Mouse (Mus musculus): ENCODE measurements at regions not wholly inside any gene's neighbourhood (a gene's known extent, or its start where the extent isn't known, plus 50 kb on each side); places are given as distances from the start of the nearest gene placed in this dataset.
A peak's percentile ranks its signal among the peaks of the same experiment; 100 is the strongest.

DNA sequence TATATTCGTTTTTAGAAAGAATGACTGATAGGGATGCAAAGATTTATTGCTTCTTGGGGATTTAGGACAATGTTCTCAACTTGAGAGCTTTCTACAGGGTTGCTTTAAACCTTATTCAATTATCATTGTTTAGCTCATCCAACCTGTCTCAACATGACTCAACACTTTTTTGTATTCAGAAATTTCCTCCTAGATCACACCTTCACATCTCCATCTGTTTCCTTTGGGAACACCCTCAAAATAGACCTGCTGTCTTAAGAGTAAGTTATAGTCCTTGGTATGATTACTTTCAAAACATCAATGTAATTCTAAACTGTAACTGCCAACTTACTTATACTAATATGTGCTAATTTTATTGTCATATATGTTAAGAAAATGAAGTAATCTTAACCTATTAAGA is 114.8 kb upstream of the Olfm3 start:
- H3K27ac ChIP-seq, result no peak overlapping the region
- 57% methylated on average over 1 of the region's 1 CpGs for WGBS
- H3K9ac ChIP-seq (replicated peaks), result no peak overlapping the region
- no peaks in the 10 kb centered on the region for H3K36me3 ChIP-seq
- no peaks in the 10 kb centered on the region for H3K4me1 ChIP-seq (replicated peaks)
- ATAC-seq (ENCODE audit: insufficient number of reproducible peaks, insufficient read depth, low FRiP score, low TSS enrichment, low read depth), result no peak
- no peaks in the 10 kb centered on the region for H3K9me3 ChIP-seq
- no peaks in the 10 kb centered on the region for H3K27me3 ChIP-seq
- H3K4me3 ChIP-seq (replicated peaks), result no peak overlapping the region
- no peak overlapping the region for H3K4me2 ChIP-seq

DNA sequence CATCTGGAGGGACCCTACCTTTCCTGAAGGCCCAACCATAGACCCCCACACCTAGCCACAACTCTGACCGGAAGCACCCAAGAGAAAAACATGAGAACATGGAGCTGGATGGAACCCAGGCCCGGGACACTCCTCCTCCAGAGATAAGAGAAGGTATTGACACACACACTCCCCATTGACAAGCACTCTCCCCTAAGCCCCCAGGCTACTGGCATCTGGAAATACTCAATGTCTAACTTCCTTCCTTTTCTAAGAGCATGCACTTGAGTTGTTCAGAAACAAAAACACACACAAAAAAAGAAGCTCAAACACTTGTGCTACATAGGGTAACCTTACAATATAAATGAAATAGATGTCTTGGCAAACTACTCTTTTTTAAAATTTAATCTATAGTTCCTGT is 113.9 kb upstream of the Olfm3 start:
- Histone ChIP-seq H3K36me3 (no peaks in the 10 kb centered on the region), H3K4me3 (replicated peaks) (no peak overlapping the region), H3K27ac (no peak overlapping the region), H3K4me2 (no peak overlapping the region), H3K4me1 (replicated peaks) (no peaks in the 10 kb centered on the region), H3K9me3 (no peaks in the 10 kb centered on the region), H3K27me3 (no peaks in the 10 kb centered on the region), H3K9ac (replicated peaks) (no peak overlapping the region)
- 33% methylated on average over 2 of the region's 2 CpGs for WGBS
- ATAC-seq (ENCODE audit: insufficient number of reproducible peaks, insufficient read depth, low FRiP score, low TSS enrichment, low read depth), result 0 out of 2 replicates have a peak, but pooled peaks have one; percentile 31

DNA sequence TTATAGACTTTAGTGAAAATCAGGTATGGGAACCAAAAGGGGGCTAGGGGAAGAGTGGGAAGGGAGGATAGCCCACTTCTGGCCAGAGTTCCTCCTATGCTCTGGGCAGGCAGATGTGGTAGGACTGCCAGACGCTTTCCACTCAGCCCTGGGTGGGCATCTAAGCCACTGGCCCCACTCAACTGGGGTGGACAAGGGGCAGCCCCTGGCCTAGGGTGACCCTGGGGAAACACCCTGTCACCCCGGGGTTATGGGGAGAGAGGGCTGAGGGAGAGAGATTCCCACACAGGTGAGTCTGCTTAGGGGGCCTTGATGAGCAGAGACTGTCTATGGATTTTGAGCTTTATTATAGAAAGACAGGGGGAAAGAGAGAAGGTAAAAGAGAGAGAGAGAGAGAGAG is 70.8 kb upstream of the Olfm3 start:
- Histone ChIP-seq H3K4me1 (replicated peaks) (no peaks in the 10 kb centered on the region), H3K9ac (replicated peaks) (no peak overlapping the region), H3K36me3 (no peaks in the 10 kb centered on the region), H3K9me3 (no peaks in the 10 kb centered on the region), H3K4me3 (replicated peaks) (no peak overlapping the region), H3K27me3 (no peaks in the 10 kb centered on the region), H3K27ac (no peak overlapping the region), H3K4me2 (no peak overlapping the region)
- no peak for ATAC-seq (ENCODE audit: insufficient number of reproducible peaks, insufficient read depth, low FRiP score, low TSS enrichment, low read depth)
- WGBS, result 83% methylated on average over 2 of the region's 2 CpGs
